Mouse (Mus musculus) small intestine, adult 10 weeks (tissue): ENCODE results near the gene Snx8. TPM values are rescaled to one million over a fixed set of nuclear protein-coding genes. Genes with fewer than 3 reads are reported as not detected.

Experiments
- polyA plus RNA-seq: library from polyadenylated mRNA; stranded (reverse); fragments of 350-450 nt; fragmentation: Illumina TruSeq; extraction: RNeasy Lipid Tissue Mini Kit (QIAGEN cat#74804); gene quantifications from one replicate; pipeline ENCODE4 v1.2.3, GENCODE M21; 2014; ENCODE audit warnings: low replicate concordance

Snx8 gene
- not detected for polyA plus RNA-seq

DNA sequence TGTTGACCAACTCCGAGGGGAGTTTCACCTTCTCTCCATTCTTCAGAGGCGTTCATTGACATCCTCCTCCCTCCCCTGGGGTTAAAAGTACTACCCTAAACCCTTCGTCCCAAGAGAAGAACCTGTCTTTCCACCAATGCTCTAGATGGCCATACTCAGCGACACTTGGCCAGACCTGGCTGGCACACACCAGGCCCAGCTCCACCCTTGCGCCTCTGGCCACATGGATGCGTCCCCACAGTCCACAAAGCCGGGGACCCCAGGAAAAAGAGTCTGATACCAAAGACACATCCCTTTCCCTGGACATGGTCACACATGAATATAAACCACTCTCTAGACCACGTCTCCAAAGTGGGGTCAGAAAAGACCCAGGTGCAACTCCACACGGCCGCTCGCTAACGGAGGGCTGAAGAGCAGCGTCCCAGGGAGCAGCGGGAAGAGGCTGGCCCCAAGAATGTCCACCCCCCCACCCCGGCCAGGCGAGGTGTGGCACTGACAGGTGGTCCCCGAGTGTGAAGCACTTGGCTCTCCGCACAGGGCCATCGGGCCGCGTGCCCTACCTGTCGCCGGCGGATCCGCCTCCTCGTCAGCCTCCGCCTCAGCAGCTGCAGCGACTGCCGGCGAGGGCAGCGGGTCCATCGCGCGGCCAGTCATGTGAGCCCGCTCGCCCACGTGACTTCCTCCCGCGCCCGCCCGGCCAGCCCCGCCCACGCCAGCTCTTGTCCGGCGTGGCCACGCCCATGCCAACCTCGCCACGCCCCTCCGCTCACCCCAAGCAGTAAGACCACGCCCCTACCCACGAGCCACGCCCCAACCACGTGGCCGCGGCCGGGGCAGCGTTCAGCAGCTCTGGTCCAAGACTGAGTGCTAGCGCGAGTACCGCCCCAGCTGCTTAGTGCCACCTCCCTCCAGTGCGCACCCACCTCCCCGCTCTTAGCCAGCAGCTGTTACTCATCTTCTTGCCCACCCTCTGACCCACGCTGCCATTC is at the start of gene Snx8:
TSS of gene Snx8 (minus strand) at position 675 of the 989 bp plus-strand sequence.

DNA sequence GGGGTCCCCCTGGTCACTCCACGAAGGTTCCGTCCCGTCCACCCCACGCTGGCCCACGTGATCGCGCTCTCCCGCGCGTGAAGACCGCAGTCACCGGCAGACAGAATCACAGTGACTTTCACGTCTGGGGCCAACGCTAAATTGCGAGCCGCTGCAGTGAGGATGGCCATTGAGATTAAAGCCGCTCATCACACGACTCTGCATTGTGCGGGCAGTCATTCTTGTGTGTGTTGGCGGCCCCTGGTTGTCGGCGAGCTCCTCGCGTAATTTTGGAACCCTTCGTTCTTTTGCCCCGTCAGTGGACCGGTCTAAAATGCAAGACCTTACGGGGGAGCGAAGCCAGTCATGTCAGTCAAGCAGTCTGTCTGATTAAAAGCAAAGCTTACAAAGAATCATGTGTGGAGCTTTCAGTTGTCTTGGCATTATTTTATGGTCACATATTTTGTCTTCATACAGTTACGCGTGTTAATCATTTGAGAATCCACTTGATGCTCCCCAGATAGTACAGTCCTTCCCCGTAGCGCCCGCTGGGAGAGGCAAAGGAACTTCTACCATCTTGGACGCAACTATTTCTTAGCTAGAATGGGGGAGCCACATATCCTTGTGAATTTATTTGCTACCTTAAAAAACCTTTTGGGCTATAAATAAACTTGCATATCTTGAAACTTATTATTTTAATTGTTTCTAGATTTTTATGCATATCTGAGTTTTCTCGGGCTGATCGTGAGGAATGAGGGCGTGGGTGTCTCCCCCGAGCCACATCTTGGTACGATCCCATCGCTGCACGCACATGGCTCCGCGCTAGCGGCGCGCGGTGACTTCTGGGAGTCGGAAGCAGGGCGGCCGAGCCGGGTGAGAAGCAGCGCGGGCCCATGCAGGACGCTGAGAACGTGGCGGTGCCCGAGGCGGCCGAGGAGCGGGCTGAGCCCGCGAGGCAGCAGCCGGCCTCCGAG is 29.7 kb upstream of the Snx8 start, which contains the start of gene Eif3b:
TSS of gene Eif3b (plus strand) at position 840 of the 953 bp plus-strand sequence.

DNA sequence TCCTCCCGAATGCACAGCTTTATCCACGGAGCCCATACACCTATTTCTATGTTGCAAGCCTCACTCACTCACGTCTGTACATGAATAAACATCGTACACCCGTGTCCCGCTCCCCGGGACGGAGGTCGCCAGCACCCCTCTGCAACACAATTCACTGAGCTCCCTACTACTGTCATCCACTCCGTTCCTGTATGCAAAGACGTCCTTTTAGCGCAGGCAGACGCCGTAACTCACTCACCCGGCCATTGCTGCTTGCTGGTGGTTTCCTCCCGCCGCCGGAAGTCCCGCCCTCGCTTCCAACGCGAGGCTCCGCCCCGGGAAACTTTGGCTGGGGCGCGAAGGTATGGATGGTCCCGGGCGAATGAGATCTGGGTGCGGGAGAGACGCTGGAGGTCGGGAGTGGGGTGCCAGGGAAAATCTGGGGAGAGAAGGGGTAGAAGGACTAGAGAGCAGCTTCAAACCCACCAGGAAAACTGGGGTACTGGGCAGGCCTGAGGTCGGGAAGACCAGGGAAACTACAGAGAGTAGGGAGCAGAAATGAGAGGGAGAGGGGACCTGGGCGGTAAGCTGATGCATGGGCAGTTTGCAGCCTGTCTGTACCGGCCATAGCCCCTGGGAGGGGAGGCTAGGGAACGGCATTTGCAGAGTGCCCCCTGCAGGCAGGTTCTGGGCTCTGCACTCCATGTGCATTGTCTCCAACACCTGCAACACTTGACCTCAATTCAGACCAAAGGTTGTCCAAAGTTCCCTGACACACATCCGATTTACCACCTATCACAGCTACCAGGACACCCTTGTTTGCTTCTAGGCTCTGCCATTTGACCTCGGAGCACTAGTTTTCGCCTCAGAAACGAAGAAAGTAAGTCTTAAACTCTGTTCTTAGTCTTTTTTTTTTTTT is 57.2 kb downstream of the Snx8 start, which contains the start of gene Mrm2:
TSS of gene Mrm2 (minus strand) at position 284 of the 898 bp plus-strand sequence.

DNA sequence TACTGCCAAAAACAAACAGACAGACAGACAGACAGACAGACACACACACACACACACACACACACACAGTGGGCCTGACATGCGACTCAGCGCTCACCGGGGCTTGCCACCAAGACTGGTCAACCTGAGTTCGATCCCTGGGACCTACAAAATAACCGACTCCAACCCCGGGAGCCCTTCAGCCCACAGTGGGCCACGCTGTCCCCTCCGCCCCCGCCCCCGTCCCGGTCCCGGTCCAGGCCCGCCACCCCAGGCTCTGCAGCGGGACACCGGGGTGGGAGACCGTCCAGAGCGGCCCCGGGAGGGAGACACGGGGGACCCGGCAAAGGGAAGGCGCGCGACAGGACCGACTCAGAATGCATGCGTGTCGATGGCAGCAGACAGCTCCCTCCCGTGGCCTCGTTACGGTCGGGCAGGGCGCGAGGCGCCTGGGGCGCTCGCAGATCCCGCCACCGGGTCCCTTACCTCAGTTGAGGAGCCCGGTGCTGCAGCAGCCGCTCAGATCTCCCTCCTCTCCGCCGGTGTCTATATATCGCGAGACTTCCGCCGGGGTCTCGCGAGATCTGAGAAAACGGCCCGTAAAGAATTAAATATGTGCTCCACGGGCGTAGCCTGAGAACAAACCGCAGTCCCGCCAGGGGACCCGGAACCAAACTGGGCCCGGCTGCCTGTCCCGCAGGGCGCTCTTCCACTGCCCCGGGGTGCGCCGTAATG is 67.9 kb downstream of the Snx8 start, which contains the start of the genes Mad1l1 and Nudt1:
TSS of gene Mad1l1 (minus strand) at position 511 of the 714 bp plus-strand sequence.
TSS of gene Nudt1 (plus strand) at position 615 of the 714 bp plus-strand sequence.

Other genes starting within 250 kb of the Snx8 start
- not detected for gene Mad1l1, start 67.7 kb downstream of the Snx8 start, polyA plus RNA-seq
- not detected for gene Nudt1, start 67.6 kb downstream of the Snx8 start, polyA plus RNA-seq
- 0.30 TPM for gene Mrm2, start 57.4 kb downstream of the Snx8 start, polyA plus RNA-seq
- gene Eif3b, start 30.1 kb upstream of the Snx8 start, polyA plus RNA-seq = 15.4 TPM
- not detected for gene Gm4869, start 56.4 kb upstream of the Snx8 start, polyA plus RNA-seq
- not detected for gene Chst12, start 116.3 kb upstream of the Snx8 start, polyA plus RNA-seq
- gene Grifin, start 175.8 kb upstream of the Snx8 start, polyA plus RNA-seq = not detected
- gene Lfng, start 218.1 kb upstream of the Snx8 start, polyA plus RNA-seq = 0.33 TPM